Mouse (Mus musculus) myocyte (in vitro differentiated cells): ENCODE measurements around the gene Klhl40. TPM values are rescaled to one million over a fixed set of nuclear protein-coding genes. Genes with fewer than 3 reads are reported as not detected.

Source experiments
- H3K27me3 ChIP-seq: one replicate; pipeline ENCODE4 v1.6.1; 2011; ENCODE audit not compliant: control insufficient read depth, insufficient read depth, insufficient read length
- H3K36me3 ChIP-seq: one replicate; pipeline ENCODE4 v1.6.1; 2011; ENCODE audit not compliant: control insufficient read depth, insufficient read depth
- H3K4me2 ChIP-seq: one replicate; pipeline ENCODE4 v1.6.1; 2011; ENCODE audit warnings: low read depth, control low read depth
- H3K4me3 ChIP-seq: one replicate; pipeline ENCODE4 v1.5.1; 2011; ENCODE audit warnings: mild to moderate bottlenecking, control low read depth, moderate library complexity
- H3K79me2 ChIP-seq: one replicate; pipeline ENCODE4 v1.6.1; 2011; ENCODE audit not compliant: control insufficient read depth, insufficient read depth
- H3ac ChIP-seq: one replicate; pipeline ENCODE4 v1.6.1; 2011; ENCODE audit not compliant: control insufficient read depth, insufficient read length
- CEBPB ChIP-seq: IDR thresholded peaks from 2 replicates; pipeline ENCODE4 v1.6.1; 2011; ENCODE audit warnings: mild to moderate bottlenecking, moderate library complexity; ENCODE audit not compliant: poor library complexity, insufficient read depth, severe bottlenecking
- E2F4 ChIP-seq: IDR thresholded peaks from one replicate; pipeline ENCODE4 v1.6.1; 2011; ENCODE audit warnings: mild to moderate bottlenecking, control low read depth, moderate library complexity; ENCODE audit not compliant: insufficient read depth
- MAX ChIP-seq: IDR thresholded peaks from one replicate; pipeline ENCODE4 v1.6.1; 2011; ENCODE audit warnings: low read depth, mild to moderate bottlenecking, control low read depth
- MYOD1 ChIP-seq, 3 experiments: IDR thresholded peaks; one replicate each; pipeline ENCODE4 v1.6.1; 2011; ENCODE audit warnings: control low read depth in 2 of 3, low read depth in 2 of 3, mild to moderate bottlenecking in 2 of 3, moderate library complexity in 1 of 3; ENCODE audit not compliant: insufficient read length in 2 of 3, control insufficient read depth in 1 of 3
- MYOG ChIP-seq, 3 experiments: IDR thresholded peaks; one replicate each; pipeline ENCODE4 v1.6.1; 2011; ENCODE audit warnings: control low read depth in 2 of 3, low read depth in 2 of 3, mild to moderate bottlenecking in 2 of 3; ENCODE audit not compliant: insufficient read length in 2 of 3, control insufficient read depth in 1 of 3, insufficient read depth in 1 of 3
- POLR2A ChIP-seq: IDR thresholded peaks from one replicate; pipeline ENCODE4 v1.6.1; 2011; ENCODE audit warnings: low read depth, mild to moderate bottlenecking, control low read depth, moderate library complexity; ENCODE audit not compliant: insufficient read length
- POLR2AphosphoS2 ChIP-seq: IDR thresholded peaks from one replicate; pipeline ENCODE4 v1.6.1; 2011; ENCODE audit warnings: low read depth, control low read depth; ENCODE audit not compliant: insufficient read length
- REST ChIP-seq: IDR thresholded peaks from one replicate; pipeline ENCODE4 v1.6.1; 2011; ENCODE audit warnings: mild to moderate bottlenecking, control low read depth, moderate library complexity; ENCODE audit not compliant: insufficient read depth, insufficient read length
- SRF ChIP-seq: IDR thresholded peaks from one replicate; pipeline ENCODE4 v1.6.1; 2011; ENCODE audit warnings: low read depth; ENCODE audit not compliant: control insufficient read depth, insufficient read length
- TCF12 ChIP-seq: IDR thresholded peaks from one replicate; pipeline ENCODE4 v1.6.1; 2011; ENCODE audit warnings: mild to moderate bottlenecking, control low read depth; ENCODE audit not compliant: poor library complexity, insufficient read depth, severe bottlenecking
- TCF3 ChIP-seq: IDR thresholded peaks from one replicate; pipeline ENCODE4 v1.6.1; 2011; ENCODE audit warnings: low read depth, control low read depth; ENCODE audit not compliant: insufficient read length
- USF1 ChIP-seq: IDR thresholded peaks from one replicate; pipeline ENCODE4 v1.6.1; 2011; ENCODE audit warnings: low read depth, mild to moderate bottlenecking, control low read depth, moderate library complexity
- polyA plus RNA-seq: library from polyadenylated mRNA; unstranded; fragments of >200 nt; fragmentation: generic; extraction: Trizol; gene quantifications from one replicate; pipeline ENCODE4 v1.2.1, GENCODE M21; 2012; ENCODE audit warnings: missing spikeins

The Klhl40 gene
- polyA plus RNA-seq, 1 experiment = 70.4 TPM

- no peaks in the 10 kb centered on the region for H3K27me3 ChIP-seq
- H3K4me3 ChIP-seq = no peak overlapping the region
- H3K4me2 ChIP-seq = no peak overlapping the region
- no peaks in the 10 kb centered on the region for H3K36me3 ChIP-seq
- no peaks in the 10 kb centered on the region for H3K79me2 ChIP-seq
- no peak overlapping the region for H3ac ChIP-seq
- TF ChIP-seq REST = no peak
Measured at GRCm38 (mm10) chr9:121807546-121807945, 30.1 kb downstream of the Klhl40 start.

DNA sequence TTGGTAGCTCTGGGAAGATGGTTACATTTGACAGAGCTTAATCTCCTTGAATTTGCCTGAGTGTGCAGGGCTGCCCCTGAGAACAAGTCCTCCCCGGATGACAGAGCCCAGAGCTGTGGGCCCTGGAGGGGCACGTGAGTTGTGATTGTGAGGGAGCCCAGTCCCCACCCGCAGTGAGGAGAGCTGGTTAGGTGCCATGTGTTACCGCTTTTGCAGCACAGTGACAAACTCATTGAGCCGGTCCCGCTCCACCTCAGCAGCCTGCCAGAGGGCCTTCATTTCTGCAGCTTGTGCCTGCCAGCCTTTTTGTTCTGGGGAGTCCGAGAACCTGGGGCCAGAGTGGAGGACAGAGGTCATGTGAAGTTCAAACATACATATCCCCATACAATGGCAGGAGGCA lies 30.5 kb downstream of the Klhl40 start:
- no peak for TF ChIP-seq POLR2A
- TF ChIP-seq SRF = no peak
- TF ChIP-seq POLR2AphosphoS2 = no peak
- no peak for TF ChIP-seq TCF12
- no peak for TF ChIP-seq TCF3
- TF ChIP-seq USF1 = no peak
- TF ChIP-seq MYOG (IDR thresholded peaks at IDR 0.05; ENCODE audit: control insufficient read depth in 1 of 3, insufficient read depth in 1 of 3, insufficient read length in 2 of 3, low read depth in 2 of 3) = no peak
- no peak for TF ChIP-seq E2F4
- no peak for TF ChIP-seq MYOD1 (IDR thresholded peaks at IDR 0.05; ENCODE audit: control insufficient read depth in 1 of 3, insufficient read length in 2 of 3, low read depth in 2 of 3)
- TF ChIP-seq REST = no peak
- TF ChIP-seq MAX = no peak
- no peak for TF ChIP-seq CEBPB
- Histone ChIP-seq H3K4me3 (no peak overlapping the region), H3K79me2 (no peaks in the 10 kb centered on the region), H3K4me2 (no peak overlapping the region), H3K36me3 (no peaks in the 10 kb centered on the region), H3ac (no peak overlapping the region), H3K27me3 (no peaks in the 10 kb centered on the region)

GRCm38 (mm10) chr9:121808511-121808910 lies 31.1 kb downstream of the Klhl40 start:
- no peaks in the 10 kb centered on the region for H3K27me3 ChIP-seq
- no peak overlapping the region for H3ac ChIP-seq
- H3K79me2 ChIP-seq = no peaks in the 10 kb centered on the region
- no peak overlapping the region for H3K4me2 ChIP-seq
- no peaks in the 10 kb centered on the region for H3K36me3 ChIP-seq
- no peak overlapping the region for H3K4me3 ChIP-seq
- TF ChIP-seq POLR2A = no peak
- TF ChIP-seq POLR2AphosphoS2 = no peak
- no peak for TF ChIP-seq E2F4
- no peak for TF ChIP-seq MYOG (IDR thresholded peaks at IDR 0.05; ENCODE audit: control insufficient read depth in 1 of 3, insufficient read depth in 1 of 3, insufficient read length in 2 of 3, low read depth in 2 of 3)
- no peak for TF ChIP-seq USF1
- TF ChIP-seq CEBPB = no peak
- TF ChIP-seq TCF12 = no peak

DNA sequence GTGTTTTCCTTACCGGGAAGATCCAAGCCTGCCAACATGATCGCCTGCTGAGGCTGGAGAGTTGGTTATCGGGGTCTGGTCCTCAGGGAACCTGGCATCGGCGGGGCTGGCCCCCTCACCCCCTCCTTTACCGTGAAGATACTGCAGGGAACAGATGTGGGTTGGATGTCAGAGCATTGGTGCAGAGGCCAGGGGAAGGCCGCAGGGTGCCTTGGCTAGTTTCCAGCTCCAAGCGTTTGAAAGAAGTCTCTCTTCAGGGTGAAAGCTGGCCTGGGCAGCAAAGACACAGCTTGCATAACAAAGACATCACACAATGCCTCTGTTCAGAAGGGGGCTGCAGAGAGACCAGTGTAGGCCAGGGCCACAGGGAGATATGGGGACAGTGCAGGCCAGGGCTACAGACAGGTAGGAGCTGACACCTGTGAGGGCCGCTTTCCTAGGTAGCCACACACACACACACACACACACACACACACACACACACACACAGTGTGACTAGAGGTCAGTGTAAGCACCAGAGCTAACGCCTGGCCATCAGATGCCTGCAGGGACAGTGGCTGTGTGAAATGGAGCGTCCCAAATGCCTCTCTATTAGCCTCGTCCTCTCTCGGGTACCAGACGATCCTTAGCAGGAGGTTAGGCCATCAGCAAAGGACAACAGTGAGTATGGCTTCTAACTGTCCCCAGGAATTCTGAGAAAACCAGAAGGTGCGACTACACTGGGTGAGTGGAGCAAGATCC lies 32.8 kb downstream of the Klhl40 start:
- Histone ChIP-seq H3ac (no peak overlapping the region), H3K4me2 (no peak overlapping the region), H3K27me3 (no peaks in the 10 kb centered on the region), H3K4me3 (no peak overlapping the region), H3K36me3 (no peaks in the 10 kb centered on the region), H3K79me2 (no peaks in the 10 kb centered on the region)
- no peak for TF ChIP-seq MYOD1 (IDR thresholded peaks at IDR 0.05; ENCODE audit: control insufficient read depth in 1 of 3, insufficient read length in 2 of 3, low read depth in 2 of 3)
- no peak for TF ChIP-seq E2F4
- TF ChIP-seq POLR2A = no peak
- TF ChIP-seq USF1 = no peak
- no peak for TF ChIP-seq CEBPB
- no peak for TF ChIP-seq MAX
- no peak for TF ChIP-seq REST
- TF ChIP-seq MYOG (IDR thresholded peaks at IDR 0.05; ENCODE audit: control insufficient read depth in 1 of 3, insufficient read depth in 1 of 3, insufficient read length in 2 of 3, low read depth in 2 of 3) = no peak
- TF ChIP-seq TCF3 = no peak

DNA sequence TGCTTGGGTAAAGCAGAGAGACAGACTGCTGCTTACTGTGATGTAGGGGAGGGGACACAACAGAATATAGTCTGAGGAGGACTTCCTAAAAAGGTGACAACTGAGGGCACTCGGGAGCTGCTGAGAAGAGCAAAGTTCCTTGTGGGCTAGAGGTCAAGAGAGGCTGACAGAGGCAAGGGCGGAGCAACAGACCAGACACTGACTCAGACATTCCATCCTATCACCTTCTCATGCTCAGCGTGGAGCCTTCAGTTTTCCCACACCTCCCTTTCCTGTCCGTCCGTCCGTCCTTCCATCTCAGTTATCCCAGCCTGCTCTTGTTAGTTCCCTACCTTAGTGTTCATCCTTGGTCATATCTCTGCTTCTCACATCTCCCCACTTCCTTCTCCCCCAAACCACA lies 37.8 kb downstream of the Klhl40 start:
- no peaks in the 10 kb centered on the region for H3K27me3 ChIP-seq
- H3K79me2 ChIP-seq = no peaks in the 10 kb centered on the region
- peak overlapping the region; percentile 45 for H3K4me2 ChIP-seq
- no peak for TF ChIP-seq TCF12
- TF ChIP-seq TCF3 = no peak
- no peak for TF ChIP-seq CEBPB
- no peak for TF ChIP-seq MAX
- no peak for TF ChIP-seq POLR2AphosphoS2
- no peak for TF ChIP-seq REST
- no peak for TF ChIP-seq USF1
- no peak for TF ChIP-seq MYOG (IDR thresholded peaks at IDR 0.05; ENCODE audit: control insufficient read depth in 1 of 3, insufficient read depth in 1 of 3, insufficient read length in 2 of 3, low read depth in 2 of 3)
- no peak overlapping the region for H3ac ChIP-seq
- no peaks in the 10 kb centered on the region for H3K36me3 ChIP-seq
- H3K4me3 ChIP-seq = no peak overlapping the region
